Mouse (Mus musculus) cortical plate, adult 2 months (tissue): ENCODE data around the gene Cxcr2.

Source experiments
- CTCF ChIP-seq: fragments of 200-500 bp; IDR thresholded peaks from 2 replicates; pipeline ENCODE4 v1.5.1; 2011; ENCODE audit warnings: mild to moderate bottlenecking, control low read depth, low read length; ENCODE audit not compliant: insufficient read depth; ENCODE audit errors: extremely low read depth
- POLR2A ChIP-seq: fragments of 200-500 bp; IDR thresholded peaks from 2 replicates; pipeline ENCODE4 v1.6.1; 2011; ENCODE audit warnings: mild to moderate bottlenecking, low read length, control low read depth; ENCODE audit not compliant: insufficient read depth; ENCODE audit errors: extremely low read depth

DNA sequence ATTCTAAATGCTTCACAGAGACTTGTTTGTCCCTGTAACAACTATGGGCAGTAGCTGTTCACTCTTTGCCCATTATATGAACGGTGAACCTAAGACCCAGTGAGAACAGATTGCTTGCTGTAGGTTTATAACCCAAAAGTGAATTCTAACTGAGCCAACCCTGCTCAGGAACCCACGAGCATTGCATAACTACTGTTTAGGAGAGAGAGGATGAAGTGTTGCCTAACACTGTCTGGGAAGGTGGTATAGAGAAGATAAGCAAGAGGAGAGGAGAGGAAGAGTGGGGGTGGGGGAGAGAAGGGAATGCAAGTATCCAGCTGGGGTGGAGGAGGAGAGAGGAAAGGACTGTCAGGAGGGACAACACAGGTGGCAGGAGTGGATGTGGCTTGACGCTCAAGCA, 2.7 kb upstream of the Cxcr2 start:
- TF ChIP-seq CTCF (no peak), POLR2A (no peak)
